Mouse (Mus musculus) midbrain, embryonic 12.5 days (tissue): ENCODE data around the gene H2-DMb1. TPM values are rescaled to one million over a fixed set of nuclear protein-coding genes. Genes with fewer than 3 reads are reported as not detected.

Source experiments
- ATAC-seq: fragments of 200-750 bp; cut with Nextera tagmentation; 2 replicates; pipeline ENCODE4 v1.8.0; 2017; ENCODE audit warnings: low read depth, moderate TSS enrichment, moderate library complexity; ENCODE audit not compliant: low FRiP score
- H3K27ac ChIP-seq: fragments of 300-500 bp; sonication (generic); replicated peaks from 2 replicates; pipeline ENCODE4 v1.5.1; 2016; ENCODE audit warnings: mild to moderate bottlenecking
- H3K27me3 ChIP-seq: fragments of 300-500 bp; sonication (generic); 2 replicates; pipeline ENCODE4 v1.6.1; 2016; ENCODE audit warnings: mild to moderate bottlenecking
- H3K36me3 ChIP-seq: fragments of 300-500 bp; sonication (generic); 2 replicates; pipeline ENCODE4 v1.6.1; 2016
- H3K4me1 ChIP-seq: fragments of 300-500 bp; sonication (generic); 2 replicates; pipeline ENCODE4 v1.6.1; 2016
- H3K4me2 ChIP-seq: fragments of 300-500 bp; sonication (generic); replicated peaks from 2 replicates; pipeline ENCODE4 v1.6.1; 2016; ENCODE audit warnings: mild to moderate bottlenecking, moderate library complexity
- H3K4me3 ChIP-seq: fragments of 300-500 bp; sonication (generic); 2 replicates; pipeline ENCODE4 v1.5.1; 2016; ENCODE audit warnings: mild to moderate bottlenecking
- H3K9ac ChIP-seq: fragments of 300-500 bp; sonication (generic); replicated peaks from 2 replicates; pipeline ENCODE4 v1.6.1; 2016; ENCODE audit warnings: mild to moderate bottlenecking, moderate library complexity
- H3K9me3 ChIP-seq: fragments of 300-500 bp; sonication (generic); 2 replicates; pipeline ENCODE4 v1.6.1; 2016; ENCODE audit warnings: mild to moderate bottlenecking
- WGBS: fragments of 180-500 bp; shearing (Covaris S2); methylation state at CpG from one replicate; pipeline ENCODE4 v1.1.7; 2016; 5-methylcytosine and 5-hydroxymethylcytosine counted together
- polyA plus RNA-seq: library from polyadenylated mRNA; unstranded; fragments of >200 nt; fragmentation: Nextera tagmentation; extraction: Ambion mirVana; gene quantifications from 2 replicates; pipeline ENCODE4 v1.2.1, GENCODE M21; 2016

The H2-DMb1 gene
- polyA plus RNA-seq, 1 experiment from 2014 or later = 0.73 TPM

- ATAC-seq = no peak
- Histone ChIP-seq H3K4me1 (peaks cover 28% of the 10 kb centered on the region), H3K9me3 (no peaks in the 10 kb centered on the region), H3K27me3 (no peaks in the 10 kb centered on the region), H3K27ac (peak overlapping the region; percentile 100), H3K36me3 (peaks cover 44% of the 10 kb centered on the region), H3K9ac (peak overlapping the region; percentile 96), H3K4me3 (peak overlapping the region; percentile 99), H3K4me2 (peak overlapping the region; percentile 98)
- under 1% methylated on average over 67 of the region's 67 CpGs for WGBS
Measured at GRCm38 (mm10) chr17:34118113-34118872, 34.6 kb upstream of the H2-DMb1 start.

DNA sequence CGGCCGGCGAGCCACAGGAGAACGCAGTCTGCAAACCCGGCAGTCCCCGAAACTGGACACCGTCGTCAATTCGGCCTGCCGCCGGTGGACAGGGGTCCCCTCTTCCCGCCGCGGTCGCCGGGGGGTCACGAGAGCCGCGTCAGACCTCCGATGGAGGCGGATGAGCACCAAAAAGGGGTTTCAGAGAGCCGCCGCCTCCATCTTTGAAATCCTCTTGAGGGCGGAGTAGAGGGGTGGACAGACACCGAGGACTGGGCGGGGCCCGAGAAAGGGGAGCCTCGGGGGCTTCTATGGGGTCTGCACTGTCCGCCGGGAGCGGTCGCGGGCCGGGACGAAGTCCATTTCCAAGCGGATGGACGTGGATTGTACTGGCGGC lies 34.0 kb upstream of the H2-DMb1 start:
- Histone ChIP-seq H3K27me3 (no peaks in the 10 kb centered on the region), H3K4me2 (peak overlapping the region; percentile 98), H3K4me3 (peak overlapping the region; percentile 99), H3K27ac (peak overlapping the region; percentile 100), H3K36me3 (peaks cover 39% of the 10 kb centered on the region), H3K4me1 (peaks cover 33% of the 10 kb centered on the region), H3K9me3 (no peaks in the 10 kb centered on the region), H3K9ac (peak overlapping the region; percentile 96)
- ATAC-seq = no peak
- WGBS = under 1% methylated on average over 38 of the region's 38 CpGs

DNA sequence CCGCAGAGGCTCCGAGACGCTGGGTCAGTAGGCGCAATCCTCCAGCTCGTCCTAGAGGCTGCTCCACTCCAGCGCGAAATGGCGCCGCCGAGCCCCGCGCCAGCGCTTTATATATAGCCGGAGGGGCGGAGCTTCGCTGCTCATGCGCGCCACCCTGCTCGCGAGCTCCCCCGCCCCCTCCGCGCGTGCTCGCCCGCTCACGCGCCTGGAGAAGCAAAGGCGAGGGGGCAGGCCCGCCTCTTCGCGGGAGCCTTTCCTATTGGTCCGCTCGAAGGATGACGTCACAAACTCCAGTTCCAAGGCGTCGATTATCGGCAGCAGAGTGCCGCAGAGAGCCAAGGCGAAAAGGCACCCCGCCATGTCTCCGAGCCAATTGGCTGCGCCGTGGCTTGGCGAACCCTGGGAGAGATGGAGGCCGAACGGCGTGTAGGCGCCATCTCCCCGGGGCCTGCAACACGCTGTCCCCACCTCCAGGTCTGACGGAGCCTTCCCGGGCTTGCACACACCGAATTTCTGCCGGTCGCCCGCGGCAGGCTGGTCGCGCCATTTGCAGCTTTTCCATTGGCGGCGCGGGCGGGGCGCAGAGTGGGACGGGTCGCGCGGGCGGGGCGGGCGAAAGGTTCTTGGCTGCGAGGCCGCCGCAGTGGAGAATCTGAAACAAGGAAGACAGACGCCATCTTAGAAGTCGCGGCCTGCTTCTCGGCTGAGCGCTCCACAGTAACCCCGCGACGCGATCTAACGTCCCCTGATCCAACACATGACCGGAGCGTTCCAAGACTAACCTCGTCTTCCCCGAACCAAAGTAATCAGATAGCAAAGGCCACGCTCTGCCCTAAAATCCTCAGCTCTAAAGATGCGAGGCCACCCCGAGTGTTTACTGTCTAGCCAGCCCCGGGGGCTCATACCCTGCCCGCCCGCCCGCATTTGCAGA lies 33.4 kb upstream of the H2-DMb1 start, which contains the start of gene H2-DMa:
TSS of gene H2-DMa (plus strand) at position 293 of the 931 bp plus-strand sequence.
- H3K27ac ChIP-seq = peak within 1 kb of the TSS; percentile 100
- no peaks in the 10 kb centered on the region for H3K27me3 ChIP-seq
- ATAC-seq = peak; percentile 71
- H3K4me2 ChIP-seq = peak within 1 kb of the TSS; percentile 98
- WGBS = under 1% methylated on average over 96 of the region's 96 CpGs
- peaks cover 32% of the 10 kb centered on the region for H3K36me3 ChIP-seq
- H3K4me1 ChIP-seq = peaks cover 36% of the 10 kb centered on the region
- peak within 1 kb of the TSS; percentile 99 for H3K4me3 ChIP-seq
- H3K9me3 ChIP-seq = no peaks in the 10 kb centered on the region
- peak within 1 kb of the TSS; percentile 98 for H3K9ac ChIP-seq

DNA sequence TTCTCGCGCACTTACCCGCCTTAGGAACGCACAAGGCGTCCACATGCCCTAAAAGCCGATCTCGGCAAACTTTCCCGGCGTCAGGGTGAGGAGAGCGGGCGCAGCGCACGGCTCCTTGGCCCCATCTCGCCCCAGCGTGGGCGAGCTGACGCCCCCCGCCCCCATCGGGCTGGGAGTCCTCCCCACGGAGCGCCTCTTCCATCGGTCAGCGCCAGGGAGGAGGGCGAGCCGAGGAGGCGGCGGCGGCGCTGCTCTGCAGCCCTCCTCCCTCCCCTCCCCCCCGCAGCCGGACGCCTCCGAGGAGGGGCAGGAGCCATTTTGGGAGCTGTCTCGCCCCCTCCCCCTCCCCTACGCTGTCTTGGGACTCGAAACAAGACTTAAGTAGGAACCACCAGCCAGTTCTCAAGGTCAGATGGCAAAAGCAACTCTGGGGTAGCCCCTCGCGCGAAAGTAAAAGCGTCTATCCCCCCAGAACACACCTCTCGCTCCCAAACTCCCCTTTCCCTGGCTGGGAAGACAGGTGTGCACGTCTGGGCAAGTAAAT lies 32.6 kb upstream of the H2-DMb1 start:
- peak overlapping the region; percentile 100 for H3K27ac ChIP-seq
- peak overlapping the region; percentile 99 for H3K4me3 ChIP-seq
- H3K9me3 ChIP-seq = no peaks in the 10 kb centered on the region
- peaks cover 31% of the 10 kb centered on the region for H3K4me1 ChIP-seq
- H3K36me3 ChIP-seq = peaks cover 25% of the 10 kb centered on the region
- H3K4me2 ChIP-seq = peak overlapping the region; percentile 98
- under 1% methylated on average over 38 of the region's 42 CpGs for WGBS
- peak; percentile 10 for ATAC-seq
- no peaks in the 10 kb centered on the region for H3K27me3 ChIP-seq
- H3K9ac ChIP-seq = peak overlapping the region; percentile 98

DNA sequence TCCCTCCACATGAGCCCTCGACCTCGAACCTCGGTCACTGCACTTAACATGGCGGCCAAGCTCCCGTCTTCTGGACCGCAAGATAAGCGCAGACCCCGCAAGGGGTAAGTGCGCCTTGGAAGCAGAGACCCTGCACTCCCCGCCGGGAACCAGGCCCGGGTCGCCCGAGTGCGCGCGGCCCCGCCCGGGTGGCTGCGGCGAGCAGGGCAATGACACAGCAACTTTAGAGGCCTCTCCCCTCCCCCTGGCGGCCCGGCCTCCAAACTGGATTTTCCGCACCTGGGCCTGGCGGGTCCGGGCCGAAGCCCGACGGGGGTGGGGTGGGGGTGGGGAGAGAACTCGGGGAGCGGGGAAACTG lies 32.1 kb upstream of the H2-DMb1 start:
- WGBS = under 1% methylated on average over 31 of the region's 31 CpGs

GRCm38 (mm10) chr17:34121172-34121878 lies 31.5 kb upstream of the H2-DMb1 start:
- H3K9ac ChIP-seq = peak overlapping the region; percentile 98
- peak overlapping the region; percentile 100 for H3K27ac ChIP-seq
- peak; percentile 25 for ATAC-seq
- WGBS = 0% methylated on average over 32 of the region's 35 CpGs
- peak overlapping the region; percentile 99 for H3K4me3 ChIP-seq
- peaks cover 15% of the 10 kb centered on the region for H3K36me3 ChIP-seq
- H3K9me3 ChIP-seq = no peaks in the 10 kb centered on the region
- peaks cover 23% of the 10 kb centered on the region for H3K4me1 ChIP-seq
- H3K27me3 ChIP-seq = no peaks in the 10 kb centered on the region
- H3K4me2 ChIP-seq = peak overlapping the region; percentile 98

More for the DNA sequence above, 32.1 kb upstream of the H2-DMb1 start:
- Histone ChIP-seq H3K36me3 (peaks cover 19% of the 10 kb centered on the region), H3K4me3 (peak overlapping the region; percentile 99), H3K27ac (peak overlapping the region; percentile 100), H3K4me1 (peaks cover 26% of the 10 kb centered on the region), H3K9me3 (no peaks in the 10 kb centered on the region), H3K9ac (peak overlapping the region; percentile 98), H3K4me2 (peak overlapping the region; percentile 98), H3K27me3 (no peaks in the 10 kb centered on the region)
- peak; percentile 7 for ATAC-seq

DNA sequence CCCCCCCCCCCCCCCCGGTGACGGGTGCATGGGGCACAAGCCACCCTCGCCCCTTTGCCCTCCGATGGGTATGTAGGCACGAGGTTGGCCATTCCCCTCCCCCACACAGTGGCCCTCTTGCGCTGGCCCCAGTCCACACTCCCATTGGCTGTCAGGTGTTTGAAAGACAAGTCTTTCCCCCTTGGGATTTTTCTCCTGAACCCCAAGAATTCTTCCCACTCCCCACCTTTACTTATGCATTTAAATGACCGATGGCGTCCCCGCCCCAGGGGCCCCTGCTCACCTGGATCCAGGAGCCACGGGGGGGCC lies 31.0 kb upstream of the H2-DMb1 start:
- Histone ChIP-seq H3K4me2 (peak overlapping the region; percentile 98), H3K27ac (peak overlapping the region; percentile 100), H3K9ac (peak overlapping the region; percentile 98), H3K36me3 (peaks cover 10% of the 10 kb centered on the region), H3K27me3 (peaks cover 4% of the 10 kb centered on the region; the same call in 1 of the 2 replicates), H3K9me3 (no peaks in the 10 kb centered on the region), H3K4me1 (peaks cover 18% of the 10 kb centered on the region), H3K4me3 (peak overlapping the region; percentile 99)
- 4% methylated on average over 7 of the region's 10 CpGs for WGBS
- no peak for ATAC-seq

DNA sequence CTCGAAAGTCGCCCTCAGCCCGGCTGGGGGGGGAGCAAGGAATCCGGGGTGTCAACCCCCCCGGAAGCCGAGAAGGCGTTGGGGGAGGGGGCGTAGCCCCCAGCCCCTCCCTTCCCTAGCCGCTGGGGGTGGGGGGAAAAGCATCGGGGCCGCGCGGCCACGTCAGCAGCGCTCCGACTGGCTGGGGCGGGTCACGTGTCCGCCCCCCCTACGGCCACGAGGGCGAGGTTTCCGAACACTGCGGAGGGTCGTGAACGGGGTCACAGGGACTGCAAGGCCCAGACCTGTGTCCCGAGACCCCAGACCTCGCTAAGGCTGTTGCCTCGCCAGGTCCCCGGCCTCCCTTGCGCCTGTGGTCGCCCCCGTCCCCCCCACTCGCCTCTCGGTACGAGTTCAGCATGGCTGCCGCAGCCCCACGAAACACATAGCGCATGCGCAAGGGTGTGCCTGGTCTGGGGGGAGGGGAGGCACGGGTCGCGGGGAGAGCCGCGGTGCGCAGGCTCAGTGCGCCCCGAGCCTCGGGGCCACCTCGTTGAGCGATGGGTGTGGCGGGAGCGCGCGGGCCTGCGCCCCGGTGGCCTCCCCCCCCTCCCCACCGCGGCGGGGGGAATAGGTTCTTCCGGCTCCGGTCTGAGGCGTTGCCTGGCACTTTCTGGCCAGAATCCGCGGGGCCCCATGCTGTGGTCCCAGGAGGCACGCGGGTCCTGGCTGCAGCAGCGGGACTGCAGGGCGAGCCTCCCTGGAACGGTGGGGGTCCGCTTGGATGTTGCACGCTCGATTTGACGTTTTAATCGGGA lies 30.5 kb upstream of the H2-DMb1 start, which contains the start of gene Brd2:
TSS of gene Brd2 (minus strand) at position 447 of the 797 bp plus-strand sequence.
- Histone ChIP-seq H3K9me3 (no peaks in the 10 kb centered on the region), H3K9ac (peak within 1 kb of the TSS; percentile 98), H3K27ac (peak within 1 kb of the TSS; percentile 100), H3K4me1 (peaks cover 12% of the 10 kb centered on the region), H3K4me3 (peak within 1 kb of the TSS; percentile 99), H3K4me2 (peak within 1 kb of the TSS; percentile 98), H3K27me3 (peaks cover 10% of the 10 kb centered on the region), H3K36me3 (peaks cover 6% of the 10 kb centered on the region)
- under 1% methylated on average over 62 of the region's 75 CpGs for WGBS
- ATAC-seq = peak; percentile 57

GRCm38 (mm10) chr17:34123111-34123510 lies 29.8 kb upstream of the H2-DMb1 start:
- H3K27ac ChIP-seq = peak overlapping the region; percentile 100; the same call in 1 of the 2 replicates
- ATAC-seq = no peak
- peak overlapping the region; percentile 99 for H3K4me3 ChIP-seq
- 5% methylated on average over 7 of the region's 7 CpGs for WGBS
- H3K27me3 ChIP-seq = peaks cover 12% of the 10 kb centered on the region
- H3K4me2 ChIP-seq = peak overlapping the region; percentile 98
- H3K36me3 ChIP-seq = peaks cover 6% of the 10 kb centered on the region
- H3K9me3 ChIP-seq = no peaks in the 10 kb centered on the region
- peaks cover 14% of the 10 kb centered on the region for H3K4me1 ChIP-seq
- peak overlapping the region; percentile 98 for H3K9ac ChIP-seq

DNA sequence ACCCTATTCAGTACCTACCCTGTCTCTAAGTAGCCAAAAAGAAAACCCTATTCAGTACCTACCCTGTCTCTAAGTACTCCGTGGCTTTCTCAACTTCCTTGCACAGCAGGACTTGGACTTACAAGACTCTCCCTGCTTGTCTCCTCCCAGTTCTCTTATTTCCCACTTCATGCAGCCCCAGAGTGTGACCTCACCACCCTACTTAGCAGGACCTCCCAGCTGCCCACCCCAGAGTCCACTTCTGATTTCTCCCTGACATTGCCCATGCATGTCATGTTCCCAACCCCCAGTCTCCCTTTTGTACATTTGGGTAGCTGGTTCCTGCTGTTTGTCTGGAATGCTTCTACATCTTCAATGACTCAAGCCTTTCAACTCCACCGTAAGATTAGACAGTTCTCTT lies 29.4 kb upstream of the H2-DMb1 start:
- Histone ChIP-seq H3K4me1 (peaks cover 15% of the 10 kb centered on the region), H3K4me3 (peak overlapping the region; percentile 99), H3K4me2 (peak overlapping the region; percentile 98), H3K27me3 (peaks cover 13% of the 10 kb centered on the region), H3K27ac (peak overlapping the region; percentile 100; the same call in 1 of the 2 replicates), H3K9me3 (no peaks in the 10 kb centered on the region), H3K9ac (peak overlapping the region; percentile 98), H3K36me3 (peaks cover 2% of the 10 kb centered on the region)
- ATAC-seq = no peak
- 7% methylated on average over 2 of the region's 2 CpGs for WGBS
